Mouse (Mus musculus) MEL (cell line): ENCODE measurements around the gene Frmd4b. TPM values are rescaled to one million over a fixed set of nuclear protein-coding genes. Genes with fewer than 3 reads are reported as not detected.

Experiments used
- DNase-seq: peaks from one replicate; pipeline ENCODE4 v3.0.0; 2011; ENCODE audit warnings: low read depth, low spot score
- H3K27ac ChIP-seq: 2 replicates; pipeline ENCODE4 v1.5.1; 2012; ENCODE audit warnings: low read depth, mild to moderate bottlenecking, control low read depth, low read length, moderate library complexity; ENCODE audit not compliant: control insufficient read depth
- H3K27me3 ChIP-seq, 2 experiments: fragments of 150-350 bp in 1 of 2; sonication (generic) in 1 of 2; 2 replicates each; pipeline ENCODE4 v1.6.1; 2012; ENCODE audit warnings: low read length in 2 of 2, mild to moderate bottlenecking in 2 of 2, improper control_type of control experiment in 1 of 2, moderate library complexity in 1 of 2; ENCODE audit not compliant: insufficient read depth in 2 of 2, control insufficient read depth in 1 of 2
- H3K36me3 ChIP-seq, 2 experiments: 2 replicates each; pipeline ENCODE4 v1.6.1; 2012 to 2014; ENCODE audit warnings: low read length in 2 of 2, improper control_type of control experiment in 1 of 2, inconsistent platforms in 1 of 2, mild to moderate bottlenecking in 1 of 2; ENCODE audit not compliant: insufficient read depth in 2 of 2, control insufficient read depth in 1 of 2
- H3K4me1 ChIP-seq, 2 experiments: fragments of 150-350 bp in 1 of 2; sonication (generic) in 1 of 2; 2 replicates each; pipeline ENCODE4 v1.6.1; 2012; ENCODE audit warnings: low read length in 2 of 2, improper control_type of control experiment in 1 of 2, mild to moderate bottlenecking in 1 of 2; ENCODE audit not compliant: insufficient read depth in 2 of 2, control insufficient read depth in 1 of 2
- H3K4me3 ChIP-seq, 2 experiments: fragments of 150-350 bp in 1 of 2; sonication (generic) in 1 of 2; 2 replicates each; pipeline ENCODE4 v1.5.1; 2012; ENCODE audit warnings: low read depth in 2 of 2, low read length in 2 of 2, mild to moderate bottlenecking in 2 of 2, moderate library complexity in 2 of 2, control low read depth in 1 of 2, improper control_type of control experiment in 1 of 2; ENCODE audit not compliant: control insufficient read depth in 1 of 2, insufficient read depth in 1 of 2
- H3K79me2 ChIP-seq: 2 replicates; pipeline ENCODE4 v1.6.1; 2012; ENCODE audit warnings: mild to moderate bottlenecking, low read length, moderate library complexity; ENCODE audit not compliant: control insufficient read depth, poor library complexity, insufficient read depth
- H3K9ac ChIP-seq: 2 replicates; pipeline ENCODE4 v1.6.1; 2012; ENCODE audit warnings: low read depth, mild to moderate bottlenecking, control low read depth, low read length, moderate library complexity; ENCODE audit not compliant: control insufficient read depth, poor library complexity, severe bottlenecking
- H3K9me3 ChIP-seq: fragments of 150-350 bp; sonication (generic); replicated peaks from 2 replicates; pipeline ENCODE4 v1.6.1; 2012; ENCODE audit warnings: mild to moderate bottlenecking, low read length, improper control_type of control experiment, moderate library complexity; ENCODE audit not compliant: insufficient read depth
- BHLHE40 ChIP-seq: IDR thresholded peaks from 2 replicates; pipeline ENCODE4 v1.6.1; 2012; ENCODE audit warnings: low read depth, mild to moderate bottlenecking, inconsistent platforms, low read length, improper control_type of control experiment, borderline replicate concordance
- CHD1 ChIP-seq: IDR thresholded peaks from 2 replicates; pipeline ENCODE4 v1.6.1; 2012; ENCODE audit warnings: low read depth, mild to moderate bottlenecking, inconsistent platforms, low read length, improper control_type of control experiment
- CTCF ChIP-seq, 3 experiments: IDR thresholded peaks in 2 of 3; conservative IDR thresholded peaks in 1 of 3; 2 replicates each; pipeline ENCODE4 v1.5.1; 2011 to 2012; ENCODE audit warnings: low read length in 3 of 3, low read depth in 2 of 3, mild to moderate bottlenecking in 2 of 3, improper control_type of control experiment in 1 of 3, inconsistent platforms in 1 of 3, mixed read lengths in 1 of 3, moderate library complexity in 1 of 3; ENCODE audit not compliant: control insufficient read depth in 1 of 3, insufficient read depth in 1 of 3, poor library complexity in 1 of 3, severe bottlenecking in 1 of 3
- E2F4 ChIP-seq: IDR thresholded peaks from 2 replicates; pipeline ENCODE4 v1.6.1; 2011; ENCODE audit warnings: low read depth, low read length, improper control_type of control experiment, borderline replicate concordance
- ETS1 ChIP-seq: IDR thresholded peaks from 2 replicates; pipeline ENCODE4 v1.6.1; 2012; ENCODE audit warnings: low read depth, mild to moderate bottlenecking, inconsistent platforms, low read length, improper control_type of control experiment, moderate library complexity
- GABPA ChIP-seq: IDR thresholded peaks from 2 replicates; pipeline ENCODE4 v1.6.1; 2012; ENCODE audit warnings: low read depth, mild to moderate bottlenecking, inconsistent platforms, low read length, improper control_type of control experiment, moderate library complexity
- GATA1 ChIP-seq: IDR thresholded peaks from 2 replicates; pipeline ENCODE4 v1.6.1; 2011; ENCODE audit warnings: low read depth, low read length, improper control_type of control experiment
- JUND ChIP-seq: IDR thresholded peaks from 2 replicates; pipeline ENCODE4 v1.6.1; 2011; ENCODE audit warnings: low read depth, mild to moderate bottlenecking, improper control_type of control experiment, low read length
- MYB ChIP-seq: IDR thresholded peaks from 2 replicates; pipeline ENCODE4 v1.6.1; 2011; ENCODE audit warnings: mild to moderate bottlenecking, low read depth, low read length, improper control_type of control experiment
- MYC ChIP-seq: IDR thresholded peaks from 2 replicates; pipeline ENCODE4 v1.6.1; 2011; ENCODE audit warnings: low read depth, mild to moderate bottlenecking, low read length, improper control_type of control experiment, moderate library complexity
- NRF1 ChIP-seq: IDR thresholded peaks from 2 replicates; pipeline ENCODE4 v1.6.1; 2014; ENCODE audit warnings: low read depth, mild to moderate bottlenecking, inconsistent platforms, low read length, improper control_type of control experiment, moderate library complexity; ENCODE audit not compliant: poor library complexity, insufficient read depth, severe bottlenecking
- POLR2A ChIP-seq, 2 experiments: IDR thresholded peaks; 2 replicates each; pipeline ENCODE4 v1.6.1; 2011 to 2012; ENCODE audit warnings: low read length in 2 of 2, mild to moderate bottlenecking in 2 of 2, control low read depth in 1 of 2, improper control_type of control experiment in 1 of 2, low read depth in 1 of 2, moderate library complexity in 1 of 2; ENCODE audit not compliant: control insufficient read depth in 1 of 2, insufficient read depth in 1 of 2, poor library complexity in 1 of 2
- POLR2AphosphoS2 ChIP-seq: IDR thresholded peaks from 2 replicates; pipeline ENCODE4 v1.6.1; 2011; ENCODE audit warnings: low read length, improper control_type of control experiment
- POLR2AphosphoS5 ChIP-seq: IDR thresholded peaks from 2 replicates; pipeline ENCODE4 v1.6.1; 2012; ENCODE audit warnings: low read depth, borderline replicate concordance, mild to moderate bottlenecking, inconsistent platforms, low read length, moderate library complexity, mixed read lengths
- RAD21 ChIP-seq: IDR thresholded peaks from 2 replicates; pipeline ENCODE4 v1.6.1; 2011; ENCODE audit warnings: mild to moderate bottlenecking, low read depth, low read length, improper control_type of control experiment
- TAL1 ChIP-seq: IDR thresholded peaks from 2 replicates; pipeline ENCODE4 v1.6.1; 2012; ENCODE audit warnings: mild to moderate bottlenecking, inconsistent platforms, low read length, moderate library complexity, mixed read lengths
- TBP ChIP-seq: IDR thresholded peaks from 2 replicates; pipeline ENCODE4 v1.8.0; 2011; ENCODE audit warnings: low read depth, low read length, improper control_type of control experiment
- TCF12 ChIP-seq: IDR thresholded peaks from 2 replicates; pipeline ENCODE4 v1.6.1; 2014; ENCODE audit warnings: low read depth, mild to moderate bottlenecking, inconsistent platforms, low read length, improper control_type of control experiment, moderate library complexity
- UBTF ChIP-seq: IDR thresholded peaks from 2 replicates; pipeline ENCODE4 v1.6.1; 2012; ENCODE audit warnings: low read depth, mild to moderate bottlenecking, inconsistent platforms, low read length, improper control_type of control experiment, moderate library complexity, borderline replicate concordance; ENCODE audit not compliant: insufficient read depth
- USF2 ChIP-seq, 2 experiments: IDR thresholded peaks; 2 replicates each; pipeline ENCODE4 v1.6.1; 2011 to 2012; ENCODE audit warnings: improper control_type of control experiment in 2 of 2, low read length in 2 of 2, borderline replicate concordance in 1 of 2, inconsistent platforms in 1 of 2, low read depth in 1 of 2, mild to moderate bottlenecking in 1 of 2; ENCODE audit not compliant: insufficient read depth in 1 of 2
- ZC3H11A ChIP-seq: IDR thresholded peaks from 2 replicates; pipeline ENCODE4 v1.6.1; 2012; ENCODE audit warnings: low read depth, mild to moderate bottlenecking, inconsistent platforms, low read length, improper control_type of control experiment
- ZKSCAN1 ChIP-seq: IDR thresholded peaks from 2 replicates; pipeline ENCODE4 v1.6.1; 2012; ENCODE audit warnings: low read depth, mild to moderate bottlenecking, inconsistent platforms, low read length, improper control_type of control experiment, moderate library complexity
- ZMIZ1 ChIP-seq: IDR thresholded peaks from 2 replicates; pipeline ENCODE4 v1.6.1; 2012; ENCODE audit warnings: low read depth, mild to moderate bottlenecking, inconsistent platforms, low read length, improper control_type of control experiment, moderate library complexity
- polyA plus RNA-seq, 2 experiments: library from polyadenylated mRNA; stranded (reverse) in 1 of 2; unstranded in 1 of 2; fragments of >175 nt in 1 of 2; fragments of >200 nt in 1 of 2; gene quantifications; 2 replicates each; pipeline versions ENCODE4 v1.2.1 to v1.2.4; 2012; ENCODE audit warnings: low replicate concordance in 2 of 2, low read depth in 1 of 2; ENCODE audit not compliant: insufficient read length in 2 of 2, insufficient read depth in 1 of 2, missing spikeins in 1 of 2
- total RNA-seq: library from RNA; depleted of rRNA; stranded (reverse); fragments of 300-350 nt; gene quantifications from 2 replicates; pipeline ENCODE4 v1.2.3, GENCODE M21; 2012

The Frmd4b gene
- total and polyA plus RNA-seq, 3 experiments: 0.18 TPM; not detected in 2

DNA sequence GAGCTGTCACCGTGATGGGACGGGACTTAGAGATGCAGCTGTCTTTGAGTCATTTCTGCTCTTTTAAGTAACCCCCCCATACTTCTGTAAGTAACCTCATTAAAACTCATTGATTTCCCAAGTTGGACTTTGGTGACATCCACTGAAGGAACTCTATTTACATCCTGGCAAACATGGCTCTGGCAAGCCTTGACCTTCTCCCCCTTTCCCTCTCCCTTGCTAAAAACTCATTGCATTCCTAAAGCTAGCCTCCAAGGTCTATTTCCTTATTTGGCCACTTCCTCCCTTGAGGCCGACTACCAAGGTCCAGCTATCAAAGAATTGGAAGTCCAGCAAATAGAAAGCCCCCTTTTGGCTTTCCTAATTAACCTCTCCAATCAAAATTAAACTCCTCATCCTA lies 9.7 kb downstream of the Frmd4b start:
- H3K36me3 ChIP-seq: no peaks in the 10 kb centered on the region
- no peaks in the 10 kb centered on the region for H3K9me3 ChIP-seq
- no peak overlapping the region for H3K9ac ChIP-seq
- no peak for TF ChIP-seq BHLHE40
- no peak for TF ChIP-seq USF2 (IDR thresholded peaks at IDR 0.05; ENCODE audit: borderline replicate concordance in 1 of 2, insufficient read depth in 1 of 2, low read depth in 1 of 2, low read length in 2 of 2)
- no peak for TF ChIP-seq JUND
- TF ChIP-seq TBP: no peak
- no peak for TF ChIP-seq MYC
- TF ChIP-seq TAL1: no peak
- no peak for TF ChIP-seq ETS1
- TF ChIP-seq ZC3H11A: no peak
- no peak for TF ChIP-seq POLR2A (IDR thresholded peaks at IDR 0.05; ENCODE audit: control insufficient read depth in 1 of 2, insufficient read depth in 1 of 2, low read depth in 1 of 2, low read length in 2 of 2, poor library complexity in 1 of 2)
- no peak for TF ChIP-seq UBTF
- TF ChIP-seq TCF12: no peak
- no peak for TF ChIP-seq NRF1
- TF ChIP-seq CHD1: no peak
- no peak for TF ChIP-seq ZKSCAN1
- TF ChIP-seq RAD21: no peak
- no peak for TF ChIP-seq GABPA
- no peak for TF ChIP-seq E2F4
- TF ChIP-seq, all 39 proteins: peak for 0
- no peak for DNase-seq
- Histone ChIP-seq H3K4me1 (no peaks in the 10 kb centered on the region), H3K27me3 (no peaks in the 10 kb centered on the region), H3K27ac (no peak overlapping the region), H3K4me3 (no peak overlapping the region), H3K79me2 (no peaks in the 10 kb centered on the region)

DNA sequence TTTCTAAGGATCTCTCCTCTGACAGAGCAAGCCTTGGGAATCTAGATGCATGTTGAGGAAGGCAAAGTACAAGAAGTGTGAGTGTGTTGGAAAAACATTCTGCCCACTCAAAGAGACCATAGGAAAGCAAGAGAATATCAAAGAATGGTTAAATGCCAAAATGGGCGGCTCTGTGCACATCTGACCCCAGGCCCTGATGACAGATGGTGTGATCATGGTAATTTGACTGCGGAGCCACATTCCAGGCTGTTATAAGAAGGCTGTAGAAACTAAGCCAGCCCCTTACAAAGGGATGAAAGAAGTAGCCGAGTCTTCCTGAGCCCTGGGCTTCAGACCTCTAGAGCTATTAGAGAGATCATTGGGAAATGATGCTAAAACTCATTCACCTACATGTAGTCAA lies 22.1 kb downstream of the Frmd4b start:
- Histone ChIP-seq H3K27me3 (no peaks in the 10 kb centered on the region; a peak in 1 of 4 replicates), H3K9ac (no peak overlapping the region), H3K36me3 (no peaks in the 10 kb centered on the region), H3K4me1 (no peaks in the 10 kb centered on the region), H3K4me3 (no peak overlapping the region), H3K27ac (no peak overlapping the region), H3K79me2 (no peaks in the 10 kb centered on the region), H3K9me3 (no peaks in the 10 kb centered on the region)
- TF ChIP-seq CHD1 (no peak), CTCF (IDR thresholded peaks at IDR 0.05 in 2 of 3, conservative IDR thresholded peaks at IDR 0.05 in 1 of 3; ENCODE audit: control insufficient read depth in 1 of 3, insufficient read depth in 1 of 3, low read depth in 2 of 3, low read length in 3 of 3, poor library complexity in 1 of 3, severe bottlenecking in 1 of 3) (no peak), POLR2AphosphoS2 (no peak), GATA1 (no peak), ZC3H11A (no peak), JUND (no peak), POLR2A (IDR thresholded peaks at IDR 0.05; ENCODE audit: control insufficient read depth in 1 of 2, insufficient read depth in 1 of 2, low read depth in 1 of 2, low read length in 2 of 2, poor library complexity in 1 of 2) (no peak), ZMIZ1 (no peak), POLR2AphosphoS5 (no peak), MYB (no peak)
- DNase-seq: no peak
